In genomic region chr1:181576322-181576721, GRCm38 (mm10) we compare ENCODE assay signal across 23 mouse cellular contexts. TPM values are rescaled to one million over a fixed set of nuclear protein-coding genes. Genes with fewer than 3 reads are reported as not detected.
"Had no signal": no experiment of that assay in that cellular context is flagged by ENCODE, and none has a peak within 500 bp of the region (broad histone marks: within the 10 kb centered on the region; RNA-seq: fewer than 3 reads in every experiment).

Gene Dnah14 (plus strand): TSS chr1:181576559.

- ATAC-seq: hindbrain, embryonic 16.5 days; inflammation-experienced regulatory T-cells, adult 6 months; intestine, embryonic 15.5 days; intestine, postnatal 0 days had no signal

- H3K27ac ChIP-seq: gastrocnemius, adult 2 months; heart, adult 2 months; hindbrain, embryonic 10.5 days; hindbrain, embryonic 12.5 days; hindbrain, embryonic 14.5 days; intestine, embryonic 15.5 days; layer of hippocampus, adult 2 months; left cerebral cortex, adult 2 months; limb, embryonic 10.5 days; limb, embryonic 12.5 days had no signal

- H3K4me3 ChIP-seq: gastrocnemius, adult 2 months; heart, adult 2 months; heart, embryonic 12.5 days; hindbrain, embryonic 10.5 days; hindbrain, embryonic 12.5 days; intestine, embryonic 15.5 days; layer of hippocampus, adult 2 months; left cerebral cortex, adult 2 months; limb, embryonic 10.5 days; limb, embryonic 12.5 days had no signal

- H3K9ac ChIP-seq: heart, embryonic 12.5 days; hindbrain, embryonic 12.5 days; hindbrain, embryonic 14.5 days; intestine, embryonic 15.5 days; limb, embryonic 12.5 days had no signal

- DNase-seq: gastrocnemius, adult 2 months; gastrocnemius, postnatal 10 days; gastrocnemius, postnatal 25 days; heart, adult 2 months; heart, postnatal 10 days; heart, postnatal 4 days; kidney, adult 18-20 months; kidney, adult 8-10 months; kidney, postnatal 10 days; kidney, postnatal 25 days; kidney, postnatal 4 days had no signal

- H3K4me2 ChIP-seq: heart, embryonic 12.5 days; hindbrain, embryonic 12.5 days; hindbrain, embryonic 14.5 days; intestine, embryonic 15.5 days; limb, embryonic 12.5 days had no signal

- H3K9me3 ChIP-seq: heart, embryonic 12.5 days; hindbrain, embryonic 10.5 days; hindbrain, embryonic 12.5 days; intestine, embryonic 15.5 days; limb, embryonic 10.5 days; limb, embryonic 12.5 days had no signal

- H3K27me3 ChIP-seq: heart, embryonic 12.5 days; hindbrain, embryonic 12.5 days; intestine, embryonic 15.5 days; limb, embryonic 12.5 days had no signal

- H3K4me1 ChIP-seq: heart, embryonic 12.5 days; hindbrain, embryonic 12.5 days; intestine, embryonic 15.5 days; limb, embryonic 12.5 days had no signal

- H3K36me3 ChIP-seq: heart, embryonic 12.5 days; hindbrain, embryonic 10.5 days; hindbrain, embryonic 12.5 days; intestine, embryonic 15.5 days; limb, embryonic 10.5 days; limb, embryonic 12.5 days had no signal

RNA-seq across cellular contexts. Expression of gene Dnah14, which starts in this region (rescaled TPM):
- polyA plus RNA-seq: heart, adult 2 months had no signal
